Mouse (Mus musculus): Measurements from ENCODE around the gene Ppm1m. TPM values are rescaled to one million over a fixed set of nuclear protein-coding genes. Genes with fewer than 3 reads are reported as not detected.

Ppm1m gene
- polyA plus RNA-seq, 1 experiment = 20.2 TPM

GRCm38 (mm10) chr9:106183996-106184395, 15.6 kb downstream of the Ppm1m start:
- Histone ChIP-seq H3ac (ENCODE audit: control insufficient read depth, insufficient read length) (no peak overlapping the region), H3K79me2 (ENCODE audit: control insufficient read depth, insufficient read depth) (peaks cover 19% of the 10 kb centered on the region), H3K36me3 (ENCODE audit: control insufficient read depth, insufficient read depth) (peaks cover 67% of the 10 kb centered on the region), H3K27me3 (ENCODE audit: control insufficient read depth, insufficient read depth, insufficient read length) (no peaks in the 10 kb centered on the region), H3K4me2 (ENCODE audit: low read depth) (no peak overlapping the region), H3K4me3 (no peak overlapping the region)
- TF ChIP-seq POLR2A (IDR thresholded peaks at IDR 0.05; ENCODE audit: insufficient read length, low read depth) (no peak), MAX (IDR thresholded peaks at IDR 0.05; ENCODE audit: low read depth) (no peak), TCF12 (IDR thresholded peaks at IDR 0.05; ENCODE audit: insufficient read depth, poor library complexity, severe bottlenecking) (no peak), USF1 (IDR thresholded peaks at IDR 0.05; ENCODE audit: low read depth) (no peak), POLR2AphosphoS2 (IDR thresholded peaks at IDR 0.05; ENCODE audit: insufficient read length, low read depth) (no peak), TCF3 (IDR thresholded peaks at IDR 0.05; ENCODE audit: insufficient read length, low read depth) (no peak), SRF (IDR thresholded peaks at IDR 0.05; ENCODE audit: control insufficient read depth, insufficient read length, low read depth) (no peak), MYOD1 (IDR thresholded peaks at IDR 0.05; ENCODE audit: control insufficient read depth in 1 of 3, insufficient read length in 2 of 3, low read depth in 2 of 3) (no peak), E2F4 (IDR thresholded peaks at IDR 0.05; ENCODE audit: insufficient read depth) (no peak), MYOG (IDR thresholded peaks at IDR 0.05; ENCODE audit: control insufficient read depth in 1 of 3, insufficient read depth in 1 of 3, insufficient read length in 2 of 3, low read depth in 2 of 3) (no peak), REST (IDR thresholded peaks at IDR 0.05; ENCODE audit: insufficient read depth, insufficient read length) (no peak), CEBPB (IDR thresholded peaks at IDR 0.05; ENCODE audit: insufficient read depth, poor library complexity, severe bottlenecking) (no peak)

GRCm38 (mm10) chr9:106182146-106182545, 17.4 kb downstream of the Ppm1m start:
- H3K36me3 ChIP-seq (ENCODE audit: control insufficient read depth, insufficient read depth) = peaks cover 58% of the 10 kb centered on the region
- no peak overlapping the region for H3K4me3 ChIP-seq
- TF ChIP-seq MYOG (IDR thresholded peaks at IDR 0.05; ENCODE audit: control insufficient read depth in 1 of 3, insufficient read depth in 1 of 3, insufficient read length in 2 of 3, low read depth in 2 of 3) (no peak), USF1 (IDR thresholded peaks at IDR 0.05; ENCODE audit: low read depth) (no peak)
- no peak overlapping the region for H3K4me2 ChIP-seq (ENCODE audit: low read depth)
- no peak overlapping the region for H3ac ChIP-seq (ENCODE audit: control insufficient read depth, insufficient read length)
- H3K27me3 ChIP-seq (ENCODE audit: control insufficient read depth, insufficient read depth, insufficient read length) = no peaks in the 10 kb centered on the region
- peaks cover 21% of the 10 kb centered on the region for H3K79me2 ChIP-seq (ENCODE audit: control insufficient read depth, insufficient read depth)

GRCm38 (mm10) chr9:106179964-106180363, 19.6 kb downstream of the Ppm1m start:
- no peak overlapping the region for H3K4me2 ChIP-seq (ENCODE audit: low read depth)

GRCm38 (mm10) chr9:106179454-106179853, 20.1 kb downstream of the Ppm1m start:
- TF ChIP-seq MAX (IDR thresholded peaks at IDR 0.05; ENCODE audit: low read depth) (no peak), POLR2A (IDR thresholded peaks at IDR 0.05; ENCODE audit: insufficient read length, low read depth) (no peak), MYOD1 (IDR thresholded peaks at IDR 0.05; ENCODE audit: control insufficient read depth in 1 of 3, insufficient read length in 2 of 3, low read depth in 2 of 3) (no peak)
- H3K36me3 ChIP-seq (ENCODE audit: control insufficient read depth, insufficient read depth) = peaks cover 55% of the 10 kb centered on the region

More at GRCm38 (mm10) chr9:106179964-106180363, 19.6 kb downstream of the Ppm1m start:
- Histone ChIP-seq H3ac (ENCODE audit: control insufficient read depth, insufficient read length) (no peak overlapping the region), H3K4me3 (no peak overlapping the region), H3K36me3 (ENCODE audit: control insufficient read depth, insufficient read depth) (peaks cover 58% of the 10 kb centered on the region), H3K27me3 (ENCODE audit: control insufficient read depth, insufficient read depth, insufficient read length) (no peaks in the 10 kb centered on the region), H3K79me2 (ENCODE audit: control insufficient read depth, insufficient read depth) (peaks cover 43% of the 10 kb centered on the region)
- TF ChIP-seq REST (IDR thresholded peaks at IDR 0.05; ENCODE audit: insufficient read depth, insufficient read length) (no peak), MYOD1 (IDR thresholded peaks at IDR 0.05; ENCODE audit: control insufficient read depth in 1 of 3, insufficient read length in 2 of 3, low read depth in 2 of 3) (no peak), POLR2AphosphoS2 (IDR thresholded peaks at IDR 0.05; ENCODE audit: insufficient read length, low read depth) (no peak), USF1 (IDR thresholded peaks at IDR 0.05; ENCODE audit: low read depth) (no peak), SRF (IDR thresholded peaks at IDR 0.05; ENCODE audit: control insufficient read depth, insufficient read length, low read depth) (no peak), POLR2A (IDR thresholded peaks at IDR 0.05; ENCODE audit: insufficient read length, low read depth) (no peak), MYOG (IDR thresholded peaks at IDR 0.05; ENCODE audit: control insufficient read depth in 1 of 3, insufficient read depth in 1 of 3, insufficient read length in 2 of 3, low read depth in 2 of 3) (no peak), TCF12 (IDR thresholded peaks at IDR 0.05; ENCODE audit: insufficient read depth, poor library complexity, severe bottlenecking) (no peak), MAX (IDR thresholded peaks at IDR 0.05; ENCODE audit: low read depth) (no peak), E2F4 (IDR thresholded peaks at IDR 0.05; ENCODE audit: insufficient read depth) (no peak), TCF3 (IDR thresholded peaks at IDR 0.05; ENCODE audit: insufficient read length, low read depth) (no peak), CEBPB (IDR thresholded peaks at IDR 0.05; ENCODE audit: insufficient read depth, poor library complexity, severe bottlenecking) (no peak)

GRCm38 (mm10) chr9:106177799-106178198, 21.7 kb downstream of the Ppm1m start:
- peaks cover 65% of the 10 kb centered on the region for H3K79me2 ChIP-seq (ENCODE audit: control insufficient read depth, insufficient read depth)
- H3K4me2 ChIP-seq (ENCODE audit: low read depth) = no peak overlapping the region
- no peak overlapping the region for H3K4me3 ChIP-seq
- TF ChIP-seq POLR2AphosphoS2 (IDR thresholded peaks at IDR 0.05; ENCODE audit: insufficient read length, low read depth) (no peak), TCF12 (IDR thresholded peaks at IDR 0.05; ENCODE audit: insufficient read depth, poor library complexity, severe bottlenecking) (no peak), SRF (IDR thresholded peaks at IDR 0.05; ENCODE audit: control insufficient read depth, insufficient read length, low read depth) (no peak), REST (IDR thresholded peaks at IDR 0.05; ENCODE audit: insufficient read depth, insufficient read length) (no peak), MAX (IDR thresholded peaks at IDR 0.05; ENCODE audit: low read depth) (no peak), USF1 (IDR thresholded peaks at IDR 0.05; ENCODE audit: low read depth) (no peak), MYOG (IDR thresholded peaks at IDR 0.05; ENCODE audit: control insufficient read depth in 1 of 3, insufficient read depth in 1 of 3, insufficient read length in 2 of 3, low read depth in 2 of 3) (no peak), TCF3 (IDR thresholded peaks at IDR 0.05; ENCODE audit: insufficient read length, low read depth) (no peak), MYOD1 (IDR thresholded peaks at IDR 0.05; ENCODE audit: control insufficient read depth in 1 of 3, insufficient read length in 2 of 3, low read depth in 2 of 3) (no peak), CEBPB (IDR thresholded peaks at IDR 0.05; ENCODE audit: insufficient read depth, poor library complexity, severe bottlenecking) (no peak), POLR2A (IDR thresholded peaks at IDR 0.05; ENCODE audit: insufficient read length, low read depth) (no peak), E2F4 (IDR thresholded peaks at IDR 0.05; ENCODE audit: insufficient read depth) (no peak)
- H3ac ChIP-seq (ENCODE audit: control insufficient read depth, insufficient read length) = no peak overlapping the region
- peaks cover 42% of the 10 kb centered on the region for H3K36me3 ChIP-seq (ENCODE audit: control insufficient read depth, insufficient read depth)
- H3K27me3 ChIP-seq (ENCODE audit: control insufficient read depth, insufficient read depth, insufficient read length) = no peaks in the 10 kb centered on the region

More at GRCm38 (mm10) chr9:106179454-106179853, 20.1 kb downstream of the Ppm1m start:
- H3K4me3 ChIP-seq = no peak overlapping the region
- no peaks in the 10 kb centered on the region for H3K27me3 ChIP-seq (ENCODE audit: control insufficient read depth, insufficient read depth, insufficient read length)
- H3ac ChIP-seq (ENCODE audit: control insufficient read depth, insufficient read length) = no peak overlapping the region
- H3K4me2 ChIP-seq (ENCODE audit: low read depth) = no peak overlapping the region
- H3K79me2 ChIP-seq (ENCODE audit: control insufficient read depth, insufficient read depth) = peaks cover 48% of the 10 kb centered on the region

Data from myocyte (in vitro differentiated cells).